ENCODE assay signal across 12 mouse cellular contexts in genomic region chr13:83722791-83723190, GRCm38 (mm10).
A peak's percentile ranks its signal among the peaks of the same experiment; 100 is the strongest.
DNase-seq lines count a peak whose midpoint lies in the region; ATAC-seq and TF ChIP-seq lines count a peak whose summit lies in the region.
"Had no signal": no experiment of that assay in that cellular context is flagged by ENCODE, and none has a peak within 500 bp of the region (broad histone marks: within the 10 kb centered on the region; RNA-seq: fewer than 3 reads in every experiment).

No protein-coding gene starts in this region.

- H3K4me2 ChIP-seq in embryonic facial prominence, embryonic 11.5 days (ENCODE audit: low read depth, low read length): no peak overlapping the region; the same call in 1 of the 2 replicates
- peak overlapping the region; percentile 87 for H3K4me2 ChIP-seq in hindbrain, embryonic 14.5 days (replicated peaks)
- H3K4me2 ChIP-seq in midbrain, postnatal 0 days (ENCODE audit: low read depth, low read length, poor library complexity, severe bottlenecking): peak overlapping the region; percentile 79
- H3K4me2 ChIP-seq: liver, embryonic 13.5 days had no signal

- peaks cover 72% of the 10 kb centered on the region for H3K27me3 ChIP-seq in embryonic facial prominence, embryonic 11.5 days (ENCODE audit: control insufficient read depth, insufficient read depth, low read length)
- H3K27me3 ChIP-seq in hindbrain, embryonic 14.5 days (ENCODE audit: control insufficient read depth, insufficient read depth, low read length): no peaks in the 10 kb centered on the region
- H3K27me3 ChIP-seq in midbrain, postnatal 0 days (ENCODE audit: insufficient read depth, low read length): no peaks in the 10 kb centered on the region

- H3K9me3 ChIP-seq in embryonic facial prominence, embryonic 11.5 days (replicated peaks; ENCODE audit: control insufficient read depth, low read length): no peaks in the 10 kb centered on the region
- no peaks in the 10 kb centered on the region for H3K9me3 ChIP-seq in hindbrain, embryonic 14.5 days (ENCODE audit: control insufficient read depth, low read length)
- no peaks in the 10 kb centered on the region for H3K9me3 ChIP-seq in midbrain, postnatal 0 days (ENCODE audit: low read length)
- H3K9me3 ChIP-seq: liver, embryonic 13.5 days had no signal

- no peak for ATAC-seq in embryonic facial prominence, embryonic 11.5 days (replicated peaks; ENCODE audit: insufficient number of reproducible peaks, low FRiP score, low TSS enrichment, low read depth)
- ATAC-seq in hindbrain, embryonic 14.5 days (ENCODE audit: low FRiP score): no peak
- ATAC-seq in midbrain, postnatal 0 days (ENCODE audit: low FRiP score): no peak
- ATAC-seq in megakaryocyte progenitor cell, adult 5-6 weeks (replicated peaks; ENCODE audit: poor library complexity): no peak

- no peaks in the 10 kb centered on the region for H3K36me3 ChIP-seq in embryonic facial prominence, embryonic 11.5 days (replicated peaks; ENCODE audit: control insufficient read depth, insufficient read depth, low read depth, low read length)
- no peaks in the 10 kb centered on the region for H3K36me3 ChIP-seq in hindbrain, embryonic 14.5 days (replicated peaks; ENCODE audit: control insufficient read depth, insufficient read depth)
- no peaks in the 10 kb centered on the region; the same call in 1 of the 2 replicates for H3K36me3 ChIP-seq in midbrain, postnatal 0 days (ENCODE audit: insufficient read depth, low read length)
- H3K36me3 ChIP-seq: liver, embryonic 13.5 days had no signal

- no peak overlapping the region for H3K27ac ChIP-seq in embryonic facial prominence, embryonic 11.5 days (replicated peaks; ENCODE audit: low read depth, low read length)
- peak overlapping the region; percentile 100 for H3K27ac ChIP-seq in hindbrain, embryonic 14.5 days
- H3K27ac ChIP-seq in midbrain, postnatal 0 days (ENCODE audit: low read depth, low read length): peak overlapping the region; percentile 95
- H3K27ac ChIP-seq: liver, embryonic 13.5 days had no signal

- WGBS in embryonic facial prominence, embryonic 11.5 days: under 1% methylated on average over 3 of the region's 3 CpGs
- WGBS in hindbrain, embryonic 14.5 days: 9% methylated on average over 3 of the region's 3 CpGs
- WGBS in midbrain, postnatal 0 days: 7% methylated on average over 3 of the region's 3 CpGs

- H3K9ac ChIP-seq in embryonic facial prominence, embryonic 11.5 days (replicated peaks; ENCODE audit: low read length): no peak overlapping the region; the same call in 1 of the 2 replicates
- H3K9ac ChIP-seq in hindbrain, embryonic 14.5 days: peak overlapping the region; percentile 100
- H3K9ac ChIP-seq in midbrain, postnatal 0 days (replicated peaks; ENCODE audit: low read length, poor library complexity, severe bottlenecking): peak overlapping the region; percentile 86
- H3K9ac ChIP-seq: liver, embryonic 13.5 days had no signal

- peak; percentile 36 for DNase-seq in brain, embryonic 18.5 days (ENCODE audit: low read depth, low spot score)
- peak; percentile 3 for DNase-seq in embryonic facial prominence, embryonic 11.5 days (ENCODE audit: low spot score)
- DNase-seq in hindbrain, embryonic 14.5 days (ENCODE audit: low spot score): peak; percentile 62
- DNase-seq in midbrain, postnatal 0 days (ENCODE audit: low spot score): peak; percentile 55
- DNase-seq in ovary, postnatal 14 days (ENCODE audit: low spot score): no peak
- no peak for DNase-seq in urinary bladder, adult 18-20 months (ENCODE audit: low spot score in 2 of 2)
- DNase-seq: heart, adult 11 months; heart, postnatal 36 days; liver, embryonic 13.5 days; lung, postnatal 4 days; thymus, postnatal 36 days had no signal

- TF ChIP-seq CTCF in midbrain, postnatal 0 days (IDR thresholded peaks at IDR 0.05): no peak

- peak overlapping the region; percentile 27 for H3K4me3 ChIP-seq in embryonic facial prominence, embryonic 11.5 days (ENCODE audit: low read depth, low read length)
- H3K4me3 ChIP-seq in hindbrain, embryonic 14.5 days (replicated peaks; ENCODE audit: low read length): peak overlapping the region; percentile 90
- peak overlapping the region; percentile 78 for H3K4me3 ChIP-seq in midbrain, postnatal 0 days (ENCODE audit: low read depth, low read length)
- H3K4me3 ChIP-seq: liver, embryonic 13.5 days had no signal

- H3K4me1 ChIP-seq in embryonic facial prominence, embryonic 11.5 days (ENCODE audit: control insufficient read depth, insufficient read depth, low read length): no peaks in the 10 kb centered on the region
- peaks cover 3% of the 10 kb centered on the region; the same call in 1 of the 2 replicates for H3K4me1 ChIP-seq in hindbrain, embryonic 14.5 days (replicated peaks; ENCODE audit: control insufficient read depth, insufficient read depth, low read length)
- no peaks in the 10 kb centered on the region for H3K4me1 ChIP-seq in midbrain, postnatal 0 days (ENCODE audit: insufficient read depth, low read length)
- H3K4me1 ChIP-seq: liver, embryonic 13.5 days had no signal

Comparison
In these comparisons a context has a peak if more than half of its experiments do, and no peak if none do; other contexts are left out.
1. DNase-seq: peak in brain, embryonic 18.5 days (single experiment), embryonic facial prominence, embryonic 11.5 days (single experiment), hindbrain, embryonic 14.5 days (single experiment) and midbrain, postnatal 0 days (single experiment); none in ovary, postnatal 14 days (single experiment) and urinary bladder, adult 18-20 months (0 of 2).
2. H3K4me3 ChIP-seq: peak in every context shown above with its lines; median percentile 90 in hindbrain, embryonic 14.5 days; 78 in midbrain, postnatal 0 days; 27 in embryonic facial prominence, embryonic 11.5 days.